Mouse (Mus musculus) kidney, postnatal 36 days (tissue): Measurements from ENCODE around the gene Hoxb7.

Source experiments
- DNase-seq, 2 experiments: peaks; one replicate each; pipeline ENCODE4 v3.0.0; 2021 to 2022; ENCODE audit warnings: mixed read lengths in 2 of 2

The Hoxb7 gene

DNA sequence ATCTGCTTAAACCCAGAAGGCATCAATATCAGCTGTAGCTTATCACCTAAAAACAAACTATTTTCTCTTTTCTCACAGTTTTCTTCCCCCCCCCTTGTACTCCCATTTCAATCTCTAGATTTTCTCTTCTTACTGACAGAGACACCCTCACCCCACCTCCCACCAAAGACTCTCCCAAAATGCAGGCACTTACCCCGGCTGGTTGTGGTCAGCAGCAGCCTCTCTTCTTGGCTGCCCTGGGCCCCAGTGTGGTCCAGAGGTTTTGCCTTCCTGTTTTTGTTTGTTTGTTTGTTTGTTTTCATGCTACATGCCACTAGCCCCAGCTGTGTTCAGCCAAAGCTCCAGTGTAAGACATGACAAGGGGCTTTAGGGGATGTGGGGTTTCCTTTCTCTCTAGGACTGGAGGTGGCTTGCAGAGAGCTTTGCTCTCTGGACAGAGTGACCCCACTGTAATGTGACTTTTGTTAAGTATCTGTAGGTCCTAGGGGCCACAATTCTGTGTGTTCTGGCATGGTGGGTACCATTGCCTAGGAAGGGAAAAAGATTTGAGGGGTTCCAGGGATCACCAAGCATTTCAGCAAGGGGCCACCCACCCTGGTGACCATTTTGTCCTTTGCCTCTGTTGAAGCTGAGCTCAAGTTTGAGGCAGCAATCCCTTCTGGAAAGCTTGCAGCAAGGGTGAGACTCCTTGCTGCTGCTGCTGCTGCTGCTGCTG lies 18.2 kb upstream of the Hoxb7 start:
- peak in 1 of 2 experiments; percentile 2 for DNase-seq

DNA sequence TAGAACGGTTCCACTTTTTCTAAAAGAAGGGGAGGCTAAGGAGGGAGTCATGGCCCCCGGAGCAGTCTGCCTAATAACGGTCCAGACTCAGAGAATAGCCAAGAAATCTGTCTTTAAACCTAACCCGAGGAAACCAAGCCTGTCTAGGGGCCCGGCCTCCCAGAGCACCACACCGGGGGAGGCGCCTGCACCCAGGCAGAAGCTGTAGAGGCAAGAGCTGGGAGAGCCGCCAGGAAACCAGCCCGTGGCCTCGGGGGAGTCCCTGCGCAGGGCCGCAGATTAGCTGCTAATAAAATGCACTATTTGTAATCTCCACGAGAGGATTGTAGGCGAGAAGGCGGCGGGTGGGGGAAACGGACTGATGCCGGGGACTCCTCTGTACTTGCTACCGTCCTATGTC lies 16.6 kb upstream of the Hoxb7 start:
- DNase-seq: peak; percentile 85 to 88

GRCm38 (mm10) chr11:96270996-96271540 lies 15.4 kb upstream of the Hoxb7 start, which contains the start of gene Hoxb9:
Hoxb9 (plus strand) TSS chr11:96271457.
- DNase-seq: peak in 1 of 2 experiments; percentile 78

GRCm38 (mm10) chr11:96271541-96272011 lies 14.8 kb upstream of the Hoxb7 start:
- peak; percentile 77 to 87 for DNase-seq

DNA sequence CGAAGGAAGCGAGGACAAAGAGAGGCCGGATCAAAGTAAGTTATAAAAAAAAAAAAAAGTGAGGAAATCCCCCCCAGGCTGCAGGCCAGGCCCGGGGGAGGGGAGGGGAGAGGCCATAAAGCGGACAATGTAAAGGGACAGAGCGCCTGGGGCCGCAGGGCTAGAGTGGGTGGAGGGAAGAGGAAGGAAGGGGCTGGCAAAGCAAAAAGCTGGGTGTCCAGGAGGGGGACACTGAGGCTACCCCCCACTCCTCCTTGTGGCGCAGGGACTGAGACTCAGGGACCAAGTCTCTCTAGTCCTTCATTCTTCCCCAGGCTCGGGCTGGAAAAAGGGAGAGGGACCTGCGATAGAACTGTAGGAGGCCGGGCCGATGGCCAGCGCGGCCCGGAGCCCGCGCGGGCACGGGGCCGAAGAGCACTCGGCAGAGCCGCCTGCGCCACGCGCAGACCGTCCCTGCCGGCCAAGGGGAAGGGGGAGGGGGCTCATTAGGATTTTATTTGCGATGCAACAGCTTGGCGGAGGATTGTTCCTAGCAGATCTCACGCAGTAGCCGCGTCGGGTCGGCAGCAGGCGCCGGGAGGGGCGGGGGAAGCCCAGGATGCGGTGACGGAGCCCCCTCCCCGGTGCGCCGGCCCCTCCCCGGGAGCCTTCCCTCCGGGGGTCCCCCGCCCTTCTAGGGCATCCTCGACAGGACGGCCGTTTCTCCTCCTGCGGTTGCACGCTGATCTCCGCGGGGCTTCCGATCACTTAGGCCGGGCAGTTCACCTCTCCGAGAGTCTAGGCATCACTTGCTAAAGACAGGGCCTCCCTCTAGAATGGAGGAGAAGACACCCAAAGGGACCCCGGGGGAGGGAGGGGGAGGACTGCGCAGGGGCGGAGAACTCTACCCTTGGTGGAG lies 14.2 kb upstream of the Hoxb7 start:
- DNase-seq: peak in 1 of 2 experiments; percentile 73

DNA sequence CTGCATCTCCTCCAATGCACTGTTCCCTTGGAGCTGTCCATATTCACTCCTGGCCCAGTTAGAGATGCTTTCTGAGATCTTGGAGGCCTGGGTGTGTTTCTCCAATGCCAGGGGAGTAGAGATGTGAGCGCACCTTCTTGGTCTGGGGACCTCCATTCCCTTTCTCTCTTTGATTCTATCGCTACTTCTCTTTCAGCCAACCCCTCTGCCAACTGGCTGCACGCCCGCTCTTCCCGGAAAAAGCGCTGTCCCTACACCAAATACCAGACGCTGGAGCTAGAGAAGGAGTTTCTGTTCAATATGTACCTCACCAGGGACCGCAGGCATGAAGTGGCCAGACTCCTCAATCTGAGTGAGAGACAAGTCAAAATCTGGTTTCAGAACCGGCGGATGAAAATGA lies 12.0 kb upstream of the Hoxb7 start:
- no peak for DNase-seq

GRCm38 (mm10) chr11:96275896-96276295 lies 10.5 kb upstream of the Hoxb7 start:
- peak in 1 of 2 experiments; percentile 78 for DNase-seq

DNA sequence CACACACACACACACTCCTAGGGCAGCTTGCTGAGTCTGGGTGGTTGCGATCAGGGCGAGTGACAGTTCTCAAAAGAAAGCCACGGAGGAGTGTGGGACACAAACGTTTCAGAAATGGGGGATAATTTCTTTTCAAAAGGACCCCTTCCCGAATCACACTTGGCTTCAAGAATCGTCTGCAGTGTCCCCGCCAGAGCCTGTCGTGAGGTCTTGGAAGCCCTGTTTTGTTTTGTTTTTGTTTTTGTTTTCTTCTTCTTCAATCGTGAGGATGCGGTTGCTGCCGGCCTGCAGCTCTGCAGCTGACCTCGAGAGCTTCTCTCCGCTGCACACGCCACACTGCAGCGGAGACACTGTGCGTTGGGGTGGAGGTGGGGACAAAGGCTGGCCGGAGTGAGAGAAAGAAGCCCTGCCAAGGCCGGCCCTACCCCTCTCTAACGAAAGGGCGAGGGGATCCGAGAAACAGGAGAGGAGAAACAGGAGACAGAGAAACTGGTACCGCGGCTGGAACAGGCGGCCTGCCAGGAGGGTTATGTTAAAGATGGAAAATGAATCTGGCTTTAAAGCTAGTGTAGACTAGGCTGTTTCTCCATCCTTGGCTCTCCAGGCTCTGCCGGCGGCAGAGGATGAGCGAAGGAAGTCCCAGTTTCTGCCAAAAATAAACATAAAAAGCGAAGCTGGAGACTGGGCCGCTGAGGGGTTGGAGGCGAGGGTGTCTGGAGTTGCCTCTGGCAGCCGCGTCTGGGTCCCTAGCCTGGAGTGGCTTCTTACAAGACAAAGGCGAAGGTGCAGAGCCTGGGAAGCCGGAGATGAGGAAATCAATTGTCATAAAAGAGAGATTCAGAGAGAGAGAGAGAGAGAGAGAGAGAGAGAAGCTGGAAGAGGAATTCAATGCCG lies 9.0 kb upstream of the Hoxb7 start:
- peak in 1 of 2 experiments; percentile 55 for DNase-seq

DNA sequence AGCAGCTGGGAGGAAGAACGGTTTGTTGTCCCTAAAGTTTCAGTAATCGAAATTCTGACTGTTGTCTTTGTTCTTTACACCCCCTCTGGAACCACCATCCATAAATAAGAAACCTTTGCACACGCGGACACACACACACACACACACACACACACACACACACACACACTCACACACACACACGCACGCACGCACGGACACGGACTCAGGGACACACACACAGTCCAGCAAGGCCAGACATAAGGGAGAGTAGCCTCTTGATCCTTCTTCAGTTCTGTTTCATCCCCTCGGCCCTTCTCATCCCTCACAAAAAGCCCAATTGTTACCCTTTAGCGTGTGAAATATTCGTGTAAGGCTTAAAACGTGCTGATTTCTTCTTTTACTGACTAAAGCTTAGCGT lies 8.1 kb upstream of the Hoxb7 start:
- DNase-seq: peak in 1 of 2 experiments; percentile 38

DNA sequence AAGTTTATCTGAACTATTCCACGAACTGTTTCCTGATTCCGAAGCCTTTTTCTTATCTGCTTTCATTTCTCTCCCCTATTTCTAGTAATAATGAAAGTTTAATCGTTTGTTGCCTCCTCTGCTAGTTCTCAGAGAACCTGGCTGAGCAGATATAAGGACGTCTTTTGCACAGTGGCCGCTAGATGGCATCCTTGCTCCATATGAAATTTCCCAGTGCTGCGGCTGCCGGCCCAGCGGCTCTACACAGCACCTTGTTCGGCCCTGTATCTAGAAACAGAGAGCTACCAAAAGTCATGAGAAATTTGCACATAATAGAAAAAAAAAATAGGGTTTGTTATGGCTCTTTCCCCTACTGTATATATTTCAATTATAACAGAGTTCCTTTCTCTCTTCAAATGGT lies 7.7 kb upstream of the Hoxb7 start:
- DNase-seq: peak; percentile 92 to 94

DNA sequence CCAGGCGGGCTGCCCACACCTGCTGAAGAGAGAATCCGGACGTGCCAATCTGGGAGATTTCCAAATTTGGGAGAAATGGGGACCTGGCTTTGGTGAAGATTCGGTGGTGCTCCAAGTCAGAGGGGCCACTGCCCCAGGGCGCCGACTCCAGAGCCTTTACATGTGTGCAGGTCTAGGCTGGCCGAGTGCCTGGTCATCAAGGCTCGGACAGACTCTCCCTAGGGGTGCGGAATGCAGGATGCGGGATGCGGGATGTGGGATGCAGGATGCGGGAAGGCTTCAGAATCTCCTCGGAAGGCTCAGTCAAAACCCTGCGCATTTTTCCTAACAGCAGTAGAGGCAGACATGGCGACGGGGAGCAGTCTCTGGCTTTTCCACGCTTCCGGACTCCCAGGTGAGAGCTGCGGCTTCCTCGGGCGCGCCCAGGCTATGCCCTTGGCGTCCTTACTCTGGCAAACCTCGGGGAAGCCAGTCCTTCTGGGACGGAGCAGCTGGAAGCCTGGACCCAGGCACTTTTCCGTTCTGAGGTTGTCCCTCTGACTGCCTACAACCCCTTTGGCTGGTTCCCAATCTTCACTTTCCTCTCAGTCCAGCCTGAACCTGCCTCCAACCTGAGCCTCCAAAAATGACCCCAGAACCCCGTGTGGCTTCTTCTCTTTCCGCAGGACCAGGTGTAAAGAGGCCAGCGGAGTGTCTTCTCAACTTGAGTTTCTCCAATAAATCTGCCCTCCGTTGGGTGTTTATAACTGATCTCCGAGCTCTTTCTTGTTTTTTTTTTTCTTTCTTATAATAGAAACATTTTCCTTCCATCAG lies 6.8 kb upstream of the Hoxb7 start:
- peak in 1 of 2 experiments; percentile 70 for DNase-seq

GRCm38 (mm10) chr11:96280399-96281378 lies 5.7 kb upstream of the Hoxb7 start:
- peak in 1 of 2 experiments; percentile 76 for DNase-seq

GRCm38 (mm10) chr11:96281396-96281795 lies 5.0 kb upstream of the Hoxb7 start:
- peak in 1 of 2 experiments; percentile 60 for DNase-seq

DNA sequence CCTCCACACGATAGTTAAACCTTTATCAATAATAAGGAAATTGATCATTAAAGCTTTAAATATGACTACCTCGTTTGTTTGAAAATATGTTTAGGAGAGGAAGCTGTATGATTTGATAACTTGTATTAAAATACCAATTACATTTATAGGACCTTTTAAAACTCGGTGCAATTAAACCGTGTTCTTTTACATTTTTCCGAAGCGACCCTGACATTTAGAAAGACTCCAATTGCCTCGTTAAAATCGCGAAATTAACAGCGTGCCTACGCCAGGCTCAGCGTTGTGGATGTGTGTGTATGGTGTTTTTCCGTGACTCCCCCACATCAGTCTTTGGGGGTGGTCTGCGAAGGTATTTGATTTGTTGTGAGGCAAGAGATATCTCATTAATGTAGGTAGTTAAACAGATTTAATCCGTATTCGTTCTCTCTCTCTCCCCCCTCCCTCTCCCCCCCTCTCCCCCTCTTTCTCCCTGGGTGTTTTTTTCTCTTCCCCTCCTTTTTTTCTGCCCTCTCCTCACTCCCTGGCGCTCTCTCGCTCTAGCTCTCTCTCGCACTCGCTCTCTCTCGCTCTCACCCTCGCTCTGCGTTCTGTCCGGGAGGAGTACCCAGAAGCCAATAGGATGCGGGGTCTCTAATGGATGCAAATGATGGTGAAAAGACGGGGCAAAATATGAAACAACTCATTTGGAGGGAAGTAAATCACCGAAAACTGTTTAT lies 4.4 kb upstream of the Hoxb7 start, which contains the start of gene Hoxb8:
Hoxb8 (plus strand) TSS at position 51 of the 716 bp plus-strand sequence.
- DNase-seq: peak in 1 of 2 experiments; percentile 64

DNA sequence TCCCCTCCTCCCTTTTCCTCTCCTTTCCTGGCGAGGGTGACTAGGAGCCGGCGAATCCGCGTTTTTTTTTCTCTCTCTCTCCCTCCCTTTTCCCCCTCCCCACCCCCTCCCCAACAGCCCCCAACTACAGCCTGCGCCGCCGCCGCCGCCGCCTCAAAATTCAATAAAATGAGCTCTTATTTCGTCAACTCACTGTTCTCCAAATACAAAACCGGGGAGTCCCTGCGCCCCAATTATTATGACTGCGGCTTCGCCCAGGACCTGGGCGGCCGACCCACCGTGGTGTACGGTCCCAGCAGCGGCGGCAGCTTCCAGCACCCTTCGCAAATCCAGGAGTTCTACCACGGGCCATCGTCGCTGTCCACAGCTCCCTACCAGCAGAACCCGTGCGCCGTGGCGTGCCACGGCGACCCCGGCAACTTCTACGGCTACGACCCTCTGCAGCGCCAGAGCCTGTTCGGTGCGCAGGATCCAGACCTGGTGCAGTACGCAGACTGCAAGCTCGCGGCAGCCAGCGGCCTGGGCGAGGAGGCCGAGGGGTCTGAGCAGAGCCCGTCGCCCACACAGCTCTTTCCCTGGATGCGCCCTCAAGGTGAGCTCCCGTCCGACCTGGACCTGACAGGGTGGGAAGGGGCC lies 3.5 kb upstream of the Hoxb7 start:
- peak in 1 of 2 experiments; percentile 64 for DNase-seq

- peak in 1 of 2 experiments; percentile 77 for DNase-seq
Measured at GRCm38 (mm10) chr11:96284041-96284749, 2.2 kb upstream of the Hoxb7 start.

- DNase-seq: peak; percentile 85 to 86
Measured at GRCm38 (mm10) chr11:96284774-96285734, 1.4 kb upstream of the Hoxb7 start.
